Mouse (Mus musculus): ENCODE data around the gene Ralgds. TPM values are rescaled to one million over a fixed set of nuclear protein-coding genes. Genes with fewer than 3 reads are reported as not detected.

The Ralgds gene
- 54.0 TPM for polyA plus RNA-seq (2015; fragmentation: Illumina TruSeq; extraction: RNeasy Lipid Tissue Mini Kit (QIAGEN cat#74804); ENCODE audit: low read depth, low replicate concordance)

GRCm38 (mm10) chr2:28512798-28513401 lies at the start of gene Ralgds:
TSS of gene Ralgds (plus strand) at chr2:28513125.

GRCm38 (mm10) chr2:28465836-28466518 lies 46.9 kb upstream of the Ralgds start, which contains the start of gene 1700007K13Rik:
TSS of gene 1700007K13Rik (minus strand) at chr2:28466332.

GRCm38 (mm10) chr2:28467860-28468485 lies 45.0 kb upstream of the Ralgds start, which contains the start of gene Mrps2:
TSS of gene Mrps2 (plus strand) at chr2:28468066.

GRCm38 (mm10) chr2:28496671-28497070 lies 16.3 kb upstream of the Ralgds start, which contains the start of gene Gbgt1:
TSS of gene Gbgt1 (plus strand) at chr2:28496891.

GRCm38 (mm10) chr2:28505795-28506194 lies 7.1 kb upstream of the Ralgds start, which contains the start of gene Gm10134:
TSS of gene Gm10134 (plus strand) at chr2:28506095.

GRCm38 (mm10) chr2:28563303-28563702 lies 50.4 kb downstream of the Ralgds start, which contains the start of gene Cel:
TSS of gene Cel (minus strand) at chr2:28563403.

GRCm38 (mm10) chr2:28583651-28584050 lies 70.7 kb downstream of the Ralgds start, which contains the start of gene Gtf3c5:
TSS of gene Gtf3c5 (minus strand) at chr2:28583751.

Other genes starting within 250 kb of the Ralgds start
- 12.2 TPM for gene Ppp1r26, start 66.3 kb upstream of the Ralgds start, polyA plus RNA-seq (2015; fragmentation: Illumina TruSeq; extraction: RNeasy Lipid Tissue Mini Kit (QIAGEN cat#74804); ENCODE audit: low read depth, low replicate concordance)
- gene 1700007K13Rik, start 46.8 kb upstream of the Ralgds start, polyA plus RNA-seq (2015; fragmentation: Illumina TruSeq; extraction: RNeasy Lipid Tissue Mini Kit (QIAGEN cat#74804); ENCODE audit: low read depth, low replicate concordance), result 7.3 TPM
- 33.7 TPM for gene Mrps2, start 45.1 kb upstream of the Ralgds start, polyA plus RNA-seq (2015; fragmentation: Illumina TruSeq; extraction: RNeasy Lipid Tissue Mini Kit (QIAGEN cat#74804); ENCODE audit: low read depth, low replicate concordance)
- gene Gbgt1, start 16.2 kb upstream of the Ralgds start, polyA plus RNA-seq (2015; fragmentation: Illumina TruSeq; extraction: RNeasy Lipid Tissue Mini Kit (QIAGEN cat#74804); ENCODE audit: low read depth, low replicate concordance), result 0.64 TPM
- gene Gm10134, start 7.0 kb upstream of the Ralgds start, polyA plus RNA-seq (2015; fragmentation: Illumina TruSeq; extraction: RNeasy Lipid Tissue Mini Kit (QIAGEN cat#74804); ENCODE audit: low read depth, low replicate concordance), result not detected
- not detected for gene Cel, start 50.3 kb downstream of the Ralgds start, polyA plus RNA-seq (2015; fragmentation: Illumina TruSeq; extraction: RNeasy Lipid Tissue Mini Kit (QIAGEN cat#74804); ENCODE audit: low read depth, low replicate concordance)
- 17.9 TPM for gene Gtf3c5, start 70.6 kb downstream of the Ralgds start, polyA plus RNA-seq (2015; fragmentation: Illumina TruSeq; extraction: RNeasy Lipid Tissue Mini Kit (QIAGEN cat#74804); ENCODE audit: low read depth, low replicate concordance)
- gene Gfi1b, start 108.9 kb downstream of the Ralgds start, polyA plus RNA-seq (2015; fragmentation: Illumina TruSeq; extraction: RNeasy Lipid Tissue Mini Kit (QIAGEN cat#74804); ENCODE audit: low read depth, low replicate concordance), result not detected
- 26.9 TPM for gene Tsc1, start 128.1 kb downstream of the Ralgds start, polyA plus RNA-seq (2015; fragmentation: Illumina TruSeq; extraction: RNeasy Lipid Tissue Mini Kit (QIAGEN cat#74804); ENCODE audit: low read depth, low replicate concordance)
- 1.4 TPM for gene Spaca9, start 186.6 kb downstream of the Ralgds start, polyA plus RNA-seq (2015; fragmentation: Illumina TruSeq; extraction: RNeasy Lipid Tissue Mini Kit (QIAGEN cat#74804); ENCODE audit: low read depth, low replicate concordance)
- 4.0 TPM for gene Ak8, start 187.0 kb downstream of the Ralgds start, polyA plus RNA-seq (2015; fragmentation: Illumina TruSeq; extraction: RNeasy Lipid Tissue Mini Kit (QIAGEN cat#74804); ENCODE audit: low read depth, low replicate concordance)